Mouse (Mus musculus) cerebellum, postnatal 25 days (tissue): ENCODE results near the gene Dscaml1.
"Not testable (repeated sequence)": the region's sequence is repeated elsewhere in the genome, so short reads cannot be mapped to it uniquely, and the experiment has no call there.

Source experiments
- DNase-seq, 2 experiments: peaks; one replicate each; pipeline ENCODE4 v3.0.0; 2021; ENCODE audit warnings: mixed read lengths in 2 of 2

Dscaml1 gene

GRCm38 (mm10) chr9:45699171-45699570 lies 272.7 kb downstream of the Dscaml1 start:
- DNase-seq = no peak

GRCm38 (mm10) chr9:45703236-45703635 lies 276.8 kb downstream of the Dscaml1 start:
- DNase-seq = no peak

- DNase-seq = no peak
Observed at GRCm38 (mm10) chr9:45704441-45704840, 278.0 kb downstream of the Dscaml1 start.

GRCm38 (mm10) chr9:45710300-45710699 lies 283.9 kb downstream of the Dscaml1 start:
- no peak for DNase-seq

GRCm38 (mm10) chr9:45715387-45715786 lies 289.0 kb downstream of the Dscaml1 start:
- no peak for DNase-seq

- no peak for DNase-seq
Observed at GRCm38 (mm10) chr9:45719997-45720396, 293.6 kb downstream of the Dscaml1 start.

GRCm38 (mm10) chr9:45731851-45732250 lies 305.4 kb downstream of the Dscaml1 start:
- peak; percentile 65 to 75 for DNase-seq

GRCm38 (mm10) chr9:45733246-45733645 lies 306.8 kb downstream of the Dscaml1 start:
- peak; percentile 41 to 54 for DNase-seq

DNA sequence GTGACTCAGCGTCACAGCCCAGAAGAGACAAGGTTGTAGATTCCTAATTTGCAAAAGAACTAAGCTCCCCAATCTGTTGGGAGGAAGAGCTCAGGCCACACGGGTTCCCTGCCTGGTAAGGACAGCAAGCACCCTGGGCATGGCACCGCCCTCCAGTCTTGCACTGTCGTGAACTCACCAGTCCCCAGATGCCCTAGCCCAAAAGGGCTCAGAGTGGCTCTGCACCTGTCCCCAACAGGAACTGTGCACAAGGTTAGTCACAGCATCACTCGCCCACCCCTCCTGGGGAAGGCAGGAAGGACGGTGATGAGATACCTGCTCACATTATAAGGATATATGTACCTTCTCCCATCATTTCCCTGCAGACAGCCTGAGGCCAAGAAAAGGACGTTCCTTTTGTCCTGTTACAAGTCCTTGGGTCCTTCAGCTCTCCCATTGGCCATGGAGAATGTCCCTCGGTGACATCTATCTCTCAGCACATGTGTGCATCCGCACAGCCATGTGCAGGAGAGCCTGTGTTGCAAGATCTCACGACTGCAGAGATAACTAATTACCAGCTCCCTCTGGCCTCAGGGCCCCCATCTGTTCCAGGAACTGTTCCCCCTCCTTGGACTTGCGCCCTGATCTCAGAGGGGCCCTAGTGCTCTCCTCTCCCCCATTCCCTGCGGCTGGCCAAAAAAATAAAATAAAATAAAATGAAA lies 312.7 kb downstream of the Dscaml1 start:
- DNase-seq = peak; percentile 41 to 60

DNA sequence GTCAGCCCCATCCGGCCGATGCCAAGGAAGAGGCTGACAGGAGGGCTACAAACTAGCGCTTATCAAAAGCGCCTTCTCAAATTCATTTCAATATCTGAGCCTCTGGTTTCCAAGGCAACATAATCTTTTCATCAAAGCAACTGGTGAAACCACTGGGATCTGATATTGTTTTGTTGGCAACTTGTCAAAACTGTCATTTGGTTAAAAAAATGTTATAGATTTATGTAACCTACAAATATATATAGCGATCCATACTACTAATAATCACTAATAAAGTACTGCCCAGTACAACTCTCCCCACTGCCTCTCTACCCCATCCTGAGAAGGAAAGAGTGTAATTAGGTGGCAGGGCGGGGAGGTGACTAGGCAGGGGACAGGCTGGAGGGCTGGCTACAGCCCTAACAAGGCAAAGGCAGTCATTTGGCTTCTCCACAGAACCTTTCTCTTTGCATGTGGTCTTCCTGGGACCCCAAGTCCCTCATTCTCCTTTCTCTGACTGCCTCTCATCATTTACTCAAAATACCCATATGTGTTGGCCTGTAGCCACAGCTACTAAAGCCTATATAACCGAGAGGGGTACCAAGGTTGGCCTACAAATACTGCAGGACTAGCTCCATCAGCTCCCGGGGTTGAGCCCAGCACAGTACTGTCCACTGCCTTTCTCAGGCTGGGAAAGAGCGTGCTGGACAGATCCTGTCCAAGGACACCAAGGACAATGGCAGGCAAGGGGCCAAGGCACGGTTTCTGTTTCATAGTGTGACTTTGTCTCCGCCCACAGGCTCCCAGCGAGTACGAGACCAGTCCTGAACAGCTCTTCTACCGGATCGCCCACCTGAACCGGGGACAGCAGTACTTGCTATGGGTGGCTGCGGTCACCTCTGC lies 313.5 kb downstream of the Dscaml1 start:
- peak; percentile 23 to 77 for DNase-seq

GRCm38 (mm10) chr9:45740584-45740980 lies 314.2 kb downstream of the Dscaml1 start:
- DNase-seq = peak; percentile 70 to 74

- DNase-seq = no peak
Observed at GRCm38 (mm10) chr9:45745451-45745850, 319.0 kb downstream of the Dscaml1 start.

GRCm38 (mm10) chr9:45749917-45750316 lies 323.5 kb downstream of the Dscaml1 start:
- no peak for DNase-seq

DNA sequence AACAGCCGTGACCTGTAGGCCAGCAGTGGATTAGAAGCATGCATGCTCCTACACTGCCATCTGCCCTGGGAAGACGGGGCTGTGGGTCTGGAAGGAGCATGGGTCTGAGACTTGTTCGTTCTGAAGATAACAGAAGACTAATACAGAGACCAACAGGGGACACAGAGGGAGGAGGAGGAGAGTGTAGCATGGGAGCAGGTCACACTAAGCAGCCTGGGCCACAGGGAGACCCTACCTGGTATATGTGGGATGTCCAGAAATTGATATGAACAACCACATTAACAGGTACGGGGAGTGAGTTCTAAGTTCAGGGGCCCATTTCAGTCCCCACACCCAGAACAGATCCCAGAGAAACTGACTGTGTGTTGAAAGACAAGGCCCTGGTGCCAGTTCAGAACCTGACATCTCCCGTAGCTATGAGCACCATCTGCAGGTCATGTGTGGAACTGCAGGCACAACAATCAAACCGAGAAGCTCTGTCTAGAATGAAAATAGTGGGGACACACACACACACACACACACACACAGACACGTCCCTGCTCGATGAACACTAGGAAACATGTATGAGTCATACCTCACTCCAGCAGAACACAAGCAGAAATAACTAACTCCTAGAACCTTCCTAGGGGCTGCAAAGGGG lies 328.1 kb downstream of the Dscaml1 start:
- DNase-seq = peak; percentile 86 to 91

GRCm38 (mm10) chr9:45766195-45766594 lies 339.8 kb downstream of the Dscaml1 start:
- DNase-seq = no peak

DNA sequence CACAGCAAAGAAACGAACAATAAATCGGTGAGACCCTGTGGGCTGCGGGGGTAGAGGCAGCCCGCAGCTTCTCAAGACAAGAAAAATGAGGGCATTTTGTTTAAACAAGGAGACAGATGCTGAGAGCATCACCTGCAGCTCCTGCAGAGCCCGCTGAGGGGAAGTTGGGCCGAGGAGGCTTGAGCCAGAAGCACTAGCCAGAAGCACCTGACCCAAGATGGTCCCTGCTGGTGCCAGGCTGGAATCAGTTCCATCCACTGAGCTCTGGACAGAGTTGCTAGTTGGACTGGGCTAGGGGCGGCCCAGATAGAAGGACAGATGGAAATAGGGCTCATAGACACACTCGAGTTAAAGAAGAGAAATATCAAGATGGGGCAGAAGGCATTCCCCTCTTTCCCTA lies 340.7 kb downstream of the Dscaml1 start:
- peak; percentile 54 to 64 for DNase-seq

- no peak for DNase-seq
Observed at GRCm38 (mm10) chr9:45768421-45768820, 342.0 kb downstream of the Dscaml1 start.

DNA sequence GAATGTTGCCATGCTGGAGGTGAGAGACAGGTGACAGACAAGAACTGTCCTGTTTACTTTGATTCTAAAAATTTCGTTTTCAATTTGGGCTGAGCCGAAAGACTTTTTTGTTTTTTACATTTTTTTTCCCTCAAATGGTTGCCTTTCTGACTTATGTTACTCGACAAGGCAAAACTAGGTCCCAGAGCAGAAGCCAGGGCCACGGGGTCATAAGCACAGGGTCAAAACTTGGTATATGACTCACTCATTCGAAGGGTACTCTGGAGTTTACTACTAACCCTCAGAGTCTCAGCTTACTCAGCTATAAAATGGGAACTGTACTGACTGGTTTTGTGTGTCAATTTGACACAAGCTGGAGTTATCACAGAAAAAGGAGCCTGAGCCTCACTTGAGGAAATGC lies 343.2 kb downstream of the Dscaml1 start:
- DNase-seq = no peak

DNA sequence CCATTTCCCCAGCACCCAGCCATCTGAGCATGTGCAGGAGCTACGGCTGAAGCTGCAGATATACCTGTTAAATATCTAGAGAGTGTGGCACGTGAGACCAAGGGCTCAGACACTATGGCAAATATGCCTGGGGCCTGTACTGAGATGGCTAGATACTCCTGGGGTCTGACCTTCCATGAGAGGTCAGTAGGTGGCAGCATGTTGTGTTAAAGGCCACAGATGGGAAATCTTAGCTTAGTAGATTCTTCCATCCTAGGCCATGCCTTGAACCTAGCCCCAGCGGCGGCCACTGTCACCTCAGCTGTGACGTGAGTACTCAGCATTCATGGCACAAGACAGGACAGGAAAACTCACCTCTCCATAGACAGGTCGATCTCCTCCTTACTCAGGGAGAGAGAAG lies 347.7 kb downstream of the Dscaml1 start:
- DNase-seq = no peak

DNA sequence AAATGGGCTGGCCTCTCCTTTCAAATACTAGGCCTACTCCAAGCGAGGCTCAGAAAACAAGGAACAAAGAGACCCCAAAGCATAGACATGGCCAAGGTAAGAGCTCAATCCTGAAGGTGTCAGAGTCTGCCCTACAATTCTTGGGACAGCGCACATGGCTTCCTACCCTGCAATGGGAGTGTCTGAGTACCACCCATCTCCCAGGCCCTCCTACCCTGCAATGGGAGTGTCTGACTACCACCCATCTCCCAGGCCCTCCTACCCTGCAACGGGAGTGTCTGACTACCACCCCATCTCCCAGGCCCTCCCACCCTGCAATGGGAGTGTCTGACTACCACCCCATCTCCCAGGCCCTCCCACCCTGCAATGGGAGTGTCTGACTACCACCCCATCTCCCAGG lies 349.7 kb downstream of the Dscaml1 start:
- not testable (repeated sequence) for DNase-seq

DNA sequence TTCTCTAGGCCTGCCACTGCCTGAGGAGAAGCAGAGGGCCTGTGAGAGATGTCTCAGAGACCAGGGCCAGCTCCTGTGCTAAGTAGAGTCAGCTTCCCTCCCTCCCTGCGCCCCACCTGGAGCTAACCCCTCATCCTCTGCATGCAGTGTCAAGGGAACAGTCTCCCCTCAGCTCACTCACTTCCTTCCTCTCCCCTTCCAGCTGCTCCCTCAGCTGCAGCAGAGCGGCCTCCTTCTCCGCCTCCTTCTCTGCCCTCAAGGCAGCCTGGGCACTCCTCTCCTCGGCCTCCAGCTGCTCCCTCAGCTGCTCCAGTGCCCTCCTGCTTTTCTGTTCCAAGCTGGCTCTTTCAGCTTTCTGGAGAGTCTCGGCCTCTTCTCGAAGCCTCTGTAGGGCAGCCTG lies 352.8 kb downstream of the Dscaml1 start:
- DNase-seq = no peak

DNA sequence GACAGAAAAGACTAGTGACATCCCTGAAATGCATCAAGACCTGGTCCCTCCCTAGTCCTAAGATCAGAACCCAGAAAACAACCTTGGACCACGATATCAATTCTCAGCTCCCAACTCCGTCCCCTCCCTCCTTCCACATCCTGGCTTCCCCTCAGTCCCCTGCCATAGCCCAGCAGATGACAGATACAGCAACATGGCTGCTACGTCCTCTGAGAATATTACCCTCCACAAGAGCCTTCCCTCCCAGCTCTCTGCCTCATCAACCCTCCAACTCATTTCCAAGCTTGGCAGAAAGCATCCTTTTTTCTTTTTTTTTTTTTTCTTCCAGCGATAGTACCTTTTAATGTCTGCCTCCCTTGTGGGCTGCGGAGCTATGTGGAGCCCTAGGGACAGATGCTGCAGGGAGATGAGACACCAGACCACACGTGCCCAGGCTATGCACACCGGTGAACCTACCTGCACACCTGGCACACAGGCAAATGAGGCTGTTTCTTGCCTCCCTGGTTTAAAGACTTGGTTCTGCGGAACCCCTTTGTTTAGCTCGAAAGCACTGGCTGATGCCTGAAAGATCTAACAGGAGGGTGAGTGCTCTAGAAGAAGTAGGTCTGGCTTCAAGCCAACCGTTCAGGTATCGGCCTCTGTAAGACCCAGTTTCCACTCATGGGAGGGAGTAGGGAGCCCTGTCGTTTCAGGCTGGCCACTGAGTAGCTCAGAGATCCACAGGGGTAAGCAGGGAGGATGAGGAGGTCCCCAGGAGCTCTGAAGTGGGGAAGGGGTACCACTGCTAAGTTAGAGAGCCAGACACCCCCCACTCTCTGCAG lies 357.0 kb downstream of the Dscaml1 start:
- DNase-seq = peak in 1 of 2 experiments; percentile 47

DNA sequence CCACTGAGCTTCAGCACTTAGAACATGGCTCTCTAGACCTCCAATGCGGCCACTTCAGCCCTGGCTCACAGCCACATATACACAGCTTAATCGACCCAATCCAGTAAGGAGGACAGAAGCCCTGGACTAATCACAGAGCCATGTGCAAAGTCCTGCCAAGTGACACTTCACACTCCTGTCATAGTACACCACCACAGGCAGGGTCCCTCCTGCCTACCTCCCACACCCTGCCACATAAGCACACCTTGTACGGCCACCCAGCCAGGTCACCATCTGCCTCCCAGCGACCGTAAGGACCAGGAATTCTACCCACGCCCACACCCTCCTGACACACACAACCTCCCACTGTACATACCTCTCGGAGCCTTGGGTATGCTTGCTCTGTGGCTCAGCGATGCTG lies 360.6 kb downstream of the Dscaml1 start:
- DNase-seq = peak; percentile 57 to 62
